In genomic region chr14:57084180-57084668, GRCm38 (mm10) we compare ENCODE assay signal across 10 mouse cellular contexts. TPM values are rescaled to one million over a fixed set of nuclear protein-coding genes. Genes with fewer than 3 reads are reported as not detected.
DNase-seq lines count a peak whose midpoint lies in the region; ATAC-seq lines count a peak whose summit lies in the region.
"Had no signal": no experiment of that assay in that cellular context is flagged by ENCODE, and none has a peak within 500 bp of the region (broad histone marks: within the 10 kb centered on the region; RNA-seq: fewer than 3 reads in every experiment).

No protein-coding gene starts in this region.

- H3K4me1 ChIP-seq in heart, embryonic 14.5 days (ENCODE audit: control insufficient read depth in 2 of 2, insufficient read depth in 2 of 2, low read length in 2 of 2), result peaks cover 3 to 13% of the 10 kb centered on the region in 2 experiments; a peak in 3 of 4 replicates
- peaks cover 20% of the 10 kb centered on the region for H3K4me1 ChIP-seq in limb, embryonic 12.5 days (replicated peaks)
- 0 out of 2 replicates have a peak, but pooled peaks cover 5% of the 10 kb centered on the region for H3K4me1 ChIP-seq in stomach, embryonic 14.5 days (ENCODE audit: control insufficient read depth, insufficient read depth, low read length)
- no peaks in the 10 kb centered on the region; the same call in 1 of the 2 replicates for H3K4me1 ChIP-seq in midbrain, embryonic 10.5 days
- H3K4me1 ChIP-seq: neural tube, embryonic 15.5 days had no signal

- H3K4me3 ChIP-seq in heart, embryonic 14.5 days (ENCODE audit: control insufficient read depth in 1 of 2, insufficient read depth in 1 of 2, low read depth in 1 of 2, low read length in 2 of 2), result no peak overlapping the region
- H3K4me3 ChIP-seq in limb, embryonic 12.5 days (replicated peaks), result no peak overlapping the region
- H3K4me3 ChIP-seq in stomach, embryonic 14.5 days (ENCODE audit: low read depth, low read length), result no peak overlapping the region
- no peak overlapping the region for H3K4me3 ChIP-seq in midbrain, embryonic 10.5 days
- H3K4me3 ChIP-seq: neural tube, embryonic 15.5 days had no signal

- no peaks in the 10 kb centered on the region for H3K9me3 ChIP-seq in heart, embryonic 14.5 days (ENCODE audit: control insufficient read depth, low read length)
- H3K9me3 ChIP-seq in limb, embryonic 12.5 days, result 0 out of 2 replicates have a peak, but pooled peaks cover 3% of the 10 kb centered on the region
- H3K9me3 ChIP-seq in stomach, embryonic 14.5 days (ENCODE audit: control insufficient read depth, low read depth, low read length), result no peaks in the 10 kb centered on the region
- no peaks in the 10 kb centered on the region for H3K9me3 ChIP-seq in midbrain, embryonic 10.5 days (replicated peaks)
- H3K9me3 ChIP-seq: neural tube, embryonic 15.5 days had no signal

- H3K27ac ChIP-seq in heart, embryonic 14.5 days (replicated peaks in 1 of 2; ENCODE audit: control insufficient read depth in 1 of 2, insufficient read depth in 1 of 2, low read depth in 2 of 2, low read length in 2 of 2), result peak overlapping the region in 1 of 2 experiments; percentile 32; a peak in 1 of 4 replicates
- peak overlapping the region; percentile 51 for H3K27ac ChIP-seq in limb, embryonic 12.5 days
- H3K27ac ChIP-seq in stomach, embryonic 14.5 days (ENCODE audit: low read length), result no peak overlapping the region
- H3K27ac ChIP-seq in midbrain, embryonic 10.5 days (replicated peaks), result no peak overlapping the region
- H3K27ac ChIP-seq: neural tube, embryonic 15.5 days had no signal

- DNase-seq in heart, postnatal 25 days (ENCODE audit: low spot score), result no peak
- peak; percentile 69 for DNase-seq in kidney, adult 11 months
- DNase-seq in midbrain, embryonic 10.5 days (ENCODE audit: low spot score), result no peak
- no peak for DNase-seq in ovary, adult 18-20 months (ENCODE audit: low spot score)
- no peak for DNase-seq in left cerebral cortex, adult 8-10 months (ENCODE audit: low spot score in 2 of 2)

- intact Hi-C loops in heart, postnatal 25 days (cut with DNase I), result no loop called here

- 44% methylated on average over 11 of the region's 11 CpGs for WGBS in heart, embryonic 14.5 days
- 12% methylated on average over 11 of the region's 11 CpGs for WGBS in limb, embryonic 12.5 days
- WGBS in stomach, embryonic 14.5 days, result 22% methylated on average over 11 of the region's 11 CpGs
- WGBS in midbrain, embryonic 10.5 days, result 77% methylated on average over 11 of the region's 11 CpGs

- ATAC-seq in heart, embryonic 14.5 days (ENCODE audit: insufficient number of reproducible peaks, insufficient read depth, low FRiP score, low read depth), result no peak
- ATAC-seq in limb, embryonic 12.5 days (ENCODE audit: insufficient number of reproducible peaks, insufficient read depth, low FRiP score, low TSS enrichment, low read depth), result no peak
- 0 out of 2 replicates have a peak, but pooled peaks have one; percentile 18 for ATAC-seq in stomach, embryonic 14.5 days (ENCODE audit: insufficient number of reproducible peaks, insufficient read depth, low FRiP score, low read depth)

- H3K4me2 ChIP-seq in heart, embryonic 14.5 days (ENCODE audit: low read length), result peak overlapping the region; percentile 2; the same call in 1 of the 2 replicates
- no peak overlapping the region for H3K4me2 ChIP-seq in limb, embryonic 12.5 days
- H3K4me2 ChIP-seq in stomach, embryonic 14.5 days (replicated peaks; ENCODE audit: low read depth, low read length), result no peak overlapping the region
- H3K4me2 ChIP-seq: neural tube, embryonic 15.5 days had no signal

- H3K36me3 ChIP-seq in heart, embryonic 14.5 days (ENCODE audit: control insufficient read depth, insufficient read depth, low read length), result no peaks in the 10 kb centered on the region
- no peaks in the 10 kb centered on the region for H3K36me3 ChIP-seq in limb, embryonic 12.5 days
- H3K36me3 ChIP-seq in stomach, embryonic 14.5 days (ENCODE audit: control insufficient read depth, insufficient read depth, low read length), result no peaks in the 10 kb centered on the region
- H3K36me3 ChIP-seq in midbrain, embryonic 10.5 days, result no peaks in the 10 kb centered on the region
- H3K36me3 ChIP-seq: neural tube, embryonic 15.5 days had no signal

- H3K27me3 ChIP-seq in heart, embryonic 14.5 days (ENCODE audit: control insufficient read depth, insufficient read depth, low read length), result no peaks in the 10 kb centered on the region
- H3K27me3 ChIP-seq in limb, embryonic 12.5 days, result no peaks in the 10 kb centered on the region
- no peaks in the 10 kb centered on the region for H3K27me3 ChIP-seq in stomach, embryonic 14.5 days (ENCODE audit: control insufficient read depth, insufficient read depth, low read length)
- no peaks in the 10 kb centered on the region for H3K27me3 ChIP-seq in midbrain, embryonic 10.5 days (ENCODE audit: low read depth, poor library complexity, severe bottlenecking)
- H3K27me3 ChIP-seq: neural tube, embryonic 15.5 days had no signal

- H3K9ac ChIP-seq in heart, embryonic 14.5 days (ENCODE audit: low read length), result no peak overlapping the region
- H3K9ac ChIP-seq in limb, embryonic 12.5 days (replicated peaks), result no peak overlapping the region
- H3K9ac ChIP-seq in stomach, embryonic 14.5 days (replicated peaks; ENCODE audit: low read depth, low read length), result no peak overlapping the region
- H3K9ac ChIP-seq: neural tube, embryonic 15.5 days had no signal

RNA-seq across cellular contexts. Expression of gene Gjb2, which starts 20.3 kb away (rescaled TPM):
- polyA plus RNA-seq in heart, embryonic 14.5 days (2014; fragmentation: Nextera tagmentation; extraction: Ambion mirVana), result 0.08 TPM in 1 of 2 replicates, not detected in the other
- not detected for total RNA-seq in heart, postnatal 25 days (2021)
- 63.3 and 79.4 TPM in 2 replicates for polyA plus RNA-seq in limb, embryonic 12.5 days (2016; fragmentation: Nextera tagmentation; extraction: Ambion mirVana)
- polyA plus RNA-seq in stomach, embryonic 14.5 days (2014; fragmentation: Nextera tagmentation; extraction: Ambion mirVana), result 0.49 and 2.3 TPM in 2 replicates
- polyA plus RNA-seq in midbrain, embryonic 10.5 days (2016; fragmentation: Nextera tagmentation; extraction: Ambion mirVana), result 0.70 and 3.4 TPM in 2 replicates
- total RNA-seq in left cerebral cortex, adult 8-10 months (2022), result 10 to 100 TPM; 11.1 to 12.3 (median 11.3) TPM

RNA-seq across cellular contexts. Expression of gene Gja3, which starts 26.3 kb away (rescaled TPM):
- polyA plus RNA-seq in heart, embryonic 14.5 days (2014; fragmentation: Nextera tagmentation; extraction: Ambion mirVana), result 34.1 and 37.6 TPM in 2 replicates
- 10 to 100 TPM; 18.4 to 19.5 TPM for total RNA-seq in heart, postnatal 25 days (2021)
- polyA plus RNA-seq in limb, embryonic 12.5 days (2016; fragmentation: Nextera tagmentation; extraction: Ambion mirVana), result 19.5 and 20.5 TPM in 2 replicates
- 0.35 and 0.78 TPM in 2 replicates for polyA plus RNA-seq in stomach, embryonic 14.5 days (2014; fragmentation: Nextera tagmentation; extraction: Ambion mirVana)
- 0.15 TPM in 1 of 2 replicates, not detected in the other for polyA plus RNA-seq in midbrain, embryonic 10.5 days (2016; fragmentation: Nextera tagmentation; extraction: Ambion mirVana)
- under 1 TPM in 3 of 4 experiments, not detected in 1; 0.13 to 0.19 (median 0.16) TPM for total RNA-seq in left cerebral cortex, adult 8-10 months (2022)
- polyA plus RNA-seq: hindbrain, embryonic 11.5 days had no signal

RNA-seq across cellular contexts. Expression of gene Gm4491, which starts 31.5 kb away (rescaled TPM):
- not detected in 2 replicates for polyA plus RNA-seq in heart, embryonic 14.5 days (2014; fragmentation: Nextera tagmentation; extraction: Ambion mirVana)
- total RNA-seq in heart, postnatal 25 days (2021), result not detected
- not detected in 2 replicates for polyA plus RNA-seq in limb, embryonic 12.5 days (2016; fragmentation: Nextera tagmentation; extraction: Ambion mirVana)
- polyA plus RNA-seq in stomach, embryonic 14.5 days (2014; fragmentation: Nextera tagmentation; extraction: Ambion mirVana), result not detected in 2 replicates
- polyA plus RNA-seq in midbrain, embryonic 10.5 days (2016; fragmentation: Nextera tagmentation; extraction: Ambion mirVana), result not detected in 2 replicates
- total RNA-seq in left cerebral cortex, adult 8-10 months (2022), result 1 to 10 TPM in 1 of 4 experiments, under 1 TPM in 3; 0.43 to 1.3 (median 0.63) TPM
- polyA plus RNA-seq: hindbrain, embryonic 11.5 days; neural tube, embryonic 15.5 days had no signal

RNA-seq across cellular contexts. Expression of gene Gjb6, which starts 49.2 kb away (rescaled TPM):
- not detected in 2 replicates for polyA plus RNA-seq in heart, embryonic 14.5 days (2014; fragmentation: Nextera tagmentation; extraction: Ambion mirVana)
- total RNA-seq in heart, postnatal 25 days (2021), result not detected
- 24.7 and 27.4 TPM in 2 replicates for polyA plus RNA-seq in limb, embryonic 12.5 days (2016; fragmentation: Nextera tagmentation; extraction: Ambion mirVana)
- 0.86 and 1.4 TPM in 2 replicates for polyA plus RNA-seq in stomach, embryonic 14.5 days (2014; fragmentation: Nextera tagmentation; extraction: Ambion mirVana)
- polyA plus RNA-seq in midbrain, embryonic 10.5 days (2016; fragmentation: Nextera tagmentation; extraction: Ambion mirVana), result 0.38 and 0.94 TPM in 2 replicates
- total RNA-seq in left cerebral cortex, adult 8-10 months (2022), result 10 to 100 TPM; 68.5 to 87.5 (median 85.5) TPM

Comparison
In these comparisons a context has a peak if more than half of its experiments do, and no peak if none do; other contexts are left out.
1. RNA of gene Gjb2, which starts 20.3 kb away (polyA plus RNA-seq): 63.3 to 79.4 TPM in limb, embryonic 12.5 days; 0.70 to 3.4 TPM in midbrain, embryonic 10.5 days, 0.49 to 2.3 TPM in stomach, embryonic 14.5 days and 0.08 TPM in heart, embryonic 14.5 days; every median in the first group is over 10 times any median in the second.
2. RNA of gene Gja3, which starts 26.3 kb away (polyA plus RNA-seq): 34.1 to 37.6 TPM in heart, embryonic 14.5 days and 19.5 to 20.5 TPM in limb, embryonic 12.5 days; 0.35 to 0.78 TPM in stomach, embryonic 14.5 days and 0.15 TPM in midbrain, embryonic 10.5 days; every median in the first group is over 10 times any median in the second.